Mouse (Mus musculus) testis, adult 2 months (tissue): Measurements from ENCODE around the gene Nckap1l.

Experiments
- CTCF ChIP-seq: fragments of 200-500 bp; IDR thresholded peaks from 2 replicates; pipeline ENCODE4 v1.5.1; 2012; ENCODE audit warnings: low read depth, mild to moderate bottlenecking, inconsistent platforms, low read length, moderate library complexity; ENCODE audit not compliant: control insufficient read depth, insufficient read depth, insufficient replicate concordance
- POLR2A ChIP-seq: fragments of 200-500 bp; IDR thresholded peaks from 2 replicates; pipeline ENCODE4 v1.6.1; 2012; ENCODE audit warnings: low read depth, mild to moderate bottlenecking, inconsistent platforms, low read length, moderate library complexity; ENCODE audit not compliant: control insufficient read depth

- TF ChIP-seq CTCF (no peak), POLR2A (no peak)
Observed at GRCm38 (mm10) chr15:103519386-103520378, 66.1 kb downstream of the Nckap1l start.
